Mouse (Mus musculus) forelimb bud, embryonic 11.5 days (tissue): ENCODE measurements around the gene 5430427O19Rik.

ENCODE experiments used
- DNase-seq: peaks from one replicate; pipeline ENCODE4 v3.0.0-alpha.2; 2012; ENCODE audit warnings: low read depth, low spot score

Gene 5430427O19Rik

DNA sequence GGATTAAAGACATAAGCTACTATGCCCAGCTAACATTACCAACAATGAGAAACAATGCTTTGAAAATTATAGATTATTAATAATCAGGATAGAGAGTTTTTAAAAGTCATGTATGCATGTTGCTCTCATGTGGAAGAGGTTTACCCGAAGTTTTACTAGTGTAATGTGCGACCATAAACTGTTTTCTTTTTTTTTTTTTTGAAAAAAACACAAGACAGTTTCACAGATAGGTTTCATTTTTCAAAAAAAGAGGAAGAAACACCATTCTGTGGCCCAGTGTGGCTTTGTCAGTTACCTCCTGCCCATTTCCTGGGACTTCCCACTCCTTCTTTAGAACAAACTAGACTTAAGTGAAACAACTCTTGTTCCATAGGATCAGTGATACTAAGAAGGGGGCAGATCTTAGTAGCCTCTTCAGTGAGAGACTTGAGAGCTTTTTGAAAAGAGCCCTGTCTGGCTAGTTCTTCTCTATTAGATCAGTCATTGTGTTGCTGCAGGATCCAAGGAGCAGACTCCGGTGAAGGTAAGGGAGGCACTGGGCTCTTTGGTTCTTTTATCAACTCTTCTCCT is at the start of gene 5430427O19Rik:
TSS of gene 5430427O19Rik (plus strand) at position 441 of the 570 bp plus-strand sequence.
- no peak for DNase-seq

DNA sequence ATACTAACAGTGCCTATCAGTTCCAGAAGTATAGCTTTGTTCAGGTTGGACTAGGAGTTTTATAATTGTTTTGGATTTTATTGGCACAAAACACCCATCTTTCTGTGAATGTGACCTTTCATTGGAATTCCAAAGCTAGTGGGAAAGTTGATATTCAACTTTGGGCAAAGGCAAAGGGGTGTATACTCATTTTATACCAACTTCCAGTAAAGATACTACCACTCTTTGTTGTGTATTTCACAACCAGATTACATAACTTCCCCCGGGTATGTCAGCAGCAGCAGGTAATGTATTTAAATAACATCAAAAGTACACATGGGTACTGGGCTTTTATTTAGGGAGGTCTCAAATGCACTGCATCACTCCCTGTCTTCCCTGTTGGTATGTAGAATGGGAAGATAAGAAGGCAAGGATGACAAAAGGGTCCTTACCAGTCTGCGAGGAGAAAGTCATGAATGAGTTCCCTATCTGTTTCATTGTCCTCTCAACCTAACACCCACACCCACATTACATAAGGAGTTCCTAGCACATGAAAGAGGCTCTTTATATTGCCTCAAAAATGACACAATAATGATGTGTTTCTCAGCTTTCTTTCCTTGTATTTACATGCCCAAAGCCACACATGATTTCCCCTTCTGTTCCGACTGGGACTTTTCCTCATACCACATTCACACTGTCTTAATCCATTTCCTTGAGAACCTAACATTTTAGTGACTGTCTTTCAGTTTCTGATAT is 42.3 kb upstream of the 5430427O19Rik start:
- DNase-seq: no peak

DNA sequence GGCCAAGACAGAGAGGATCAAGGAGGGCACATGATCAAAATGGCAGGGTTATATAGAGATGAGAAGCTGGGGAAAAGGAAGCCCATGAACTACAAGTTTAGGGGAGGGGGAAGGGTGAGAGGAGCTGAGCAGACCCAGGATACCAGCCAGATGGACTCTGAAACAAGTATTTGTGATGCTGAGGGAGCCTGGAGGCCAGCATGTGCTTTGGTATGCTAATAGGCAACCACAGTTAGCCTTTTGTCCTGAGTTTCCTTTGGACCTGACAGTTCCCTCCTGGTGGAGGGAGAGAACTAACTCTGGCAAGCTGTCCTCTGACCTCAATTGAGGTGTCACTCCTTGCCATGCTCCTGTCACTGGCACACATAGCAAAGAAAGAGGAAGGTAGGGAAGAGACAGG is 41.2 kb upstream of the 5430427O19Rik start:
- no peak for DNase-seq

DNA sequence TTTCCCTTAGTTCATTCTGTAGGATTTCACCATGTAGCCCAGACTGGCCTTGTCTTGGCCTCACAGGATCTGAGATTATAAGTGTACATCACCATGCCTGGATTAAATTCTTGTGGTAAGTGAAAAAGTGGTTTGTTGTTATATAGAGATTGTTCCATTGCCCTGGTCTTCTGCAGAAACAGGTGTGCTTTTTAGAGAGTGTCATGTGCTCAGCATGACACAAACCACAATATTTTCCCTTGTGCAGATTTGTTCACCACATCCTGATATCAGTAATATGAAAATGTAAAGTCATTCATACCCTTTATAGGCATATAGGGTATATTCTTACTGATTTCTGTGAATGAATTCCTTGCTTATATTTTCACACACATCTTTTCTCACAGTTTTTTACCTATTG is 31.0 kb upstream of the 5430427O19Rik start:
- DNase-seq: no peak

DNA sequence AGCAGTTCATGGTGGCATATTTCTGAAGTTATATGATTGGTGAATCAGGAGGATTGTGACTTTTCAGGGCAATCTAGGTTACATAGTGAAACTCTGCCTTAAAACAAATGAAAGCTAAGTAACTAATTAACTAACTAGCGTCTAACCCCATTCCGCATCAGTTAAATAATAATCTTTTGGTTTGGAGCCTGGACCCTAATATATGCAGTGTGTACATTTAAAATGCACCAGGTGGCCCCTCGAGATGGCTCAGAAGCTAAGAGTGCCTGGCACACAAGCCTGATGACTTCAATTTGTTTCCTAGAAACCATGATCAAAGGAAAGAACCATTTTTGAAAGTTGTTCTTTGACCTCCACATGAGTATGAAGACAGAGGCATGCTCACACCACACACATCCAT is 14.2 kb upstream of the 5430427O19Rik start:
- no peak for DNase-seq

DNA sequence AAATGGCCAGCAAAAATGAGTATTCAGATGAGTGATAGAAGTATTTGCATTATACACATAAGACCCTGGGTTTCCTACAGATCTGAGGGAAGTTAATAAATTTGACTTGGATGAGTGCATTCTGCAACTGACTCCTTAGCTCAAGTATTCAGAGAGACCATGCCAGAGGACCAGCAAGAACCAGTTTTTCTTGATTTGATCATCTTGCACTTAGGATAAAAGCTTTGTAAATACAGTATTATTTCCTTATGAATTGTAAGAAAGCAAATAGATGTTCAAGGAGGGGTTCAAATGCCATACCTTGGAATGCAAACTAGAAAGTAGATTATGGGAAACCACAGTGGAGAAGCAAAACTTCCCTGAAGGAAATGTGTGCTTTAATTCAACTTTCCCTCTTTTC is 13.0 kb upstream of the 5430427O19Rik start:
- no peak for DNase-seq

DNA sequence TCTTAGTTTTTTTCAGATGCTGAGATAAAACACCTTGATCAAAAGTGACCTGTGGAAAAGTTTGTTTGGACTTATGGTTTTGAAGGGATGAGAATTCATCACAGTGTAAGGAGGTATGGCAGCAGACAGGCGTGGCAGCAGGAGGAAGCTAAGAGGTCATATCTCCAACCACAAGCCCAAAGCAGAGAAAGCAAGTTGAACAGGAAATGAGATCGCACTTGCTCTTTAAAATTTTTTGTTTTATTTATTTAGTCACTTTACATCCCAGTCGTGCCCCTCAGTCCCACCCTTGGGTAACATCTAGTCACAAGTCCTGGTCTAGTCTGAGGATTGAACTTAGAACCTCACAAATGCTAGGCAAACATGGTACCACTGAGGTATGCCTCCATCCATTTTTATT is 2.1 kb upstream of the 5430427O19Rik start:
- no peak for DNase-seq

DNA sequence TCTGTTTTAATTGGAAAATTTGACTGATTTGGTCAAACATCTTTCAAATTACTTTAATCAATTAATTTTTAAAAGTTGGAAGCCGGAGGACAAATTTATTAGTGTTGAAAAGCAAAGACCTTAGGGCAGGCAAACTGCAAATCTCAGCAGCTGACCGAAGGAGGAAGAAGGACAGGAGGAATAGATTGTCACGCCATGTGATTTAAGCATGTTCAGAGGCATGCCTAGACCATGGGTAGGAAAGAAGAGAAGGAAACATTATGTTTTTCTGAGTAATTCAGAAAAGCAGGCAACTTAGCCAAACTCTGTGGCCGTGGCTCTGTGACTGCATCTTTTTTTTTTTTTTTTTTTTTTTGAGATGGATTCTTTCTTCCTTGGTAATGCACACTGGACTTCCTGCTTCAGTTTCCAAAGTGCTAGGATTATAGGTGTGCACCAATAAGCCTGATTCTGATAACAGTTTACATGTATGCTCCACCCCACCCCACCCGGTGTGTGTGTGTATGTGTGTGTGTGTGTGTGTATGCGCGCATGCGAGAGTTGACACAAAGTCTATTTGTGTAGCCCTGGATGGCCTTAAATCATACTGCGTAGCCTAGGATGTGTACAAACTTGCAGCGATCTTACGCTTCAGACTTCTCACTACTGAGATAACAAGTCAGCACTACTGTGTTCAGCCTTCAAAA is 1.4 kb downstream of the 5430427O19Rik start:
- DNase-seq: no peak

DNA sequence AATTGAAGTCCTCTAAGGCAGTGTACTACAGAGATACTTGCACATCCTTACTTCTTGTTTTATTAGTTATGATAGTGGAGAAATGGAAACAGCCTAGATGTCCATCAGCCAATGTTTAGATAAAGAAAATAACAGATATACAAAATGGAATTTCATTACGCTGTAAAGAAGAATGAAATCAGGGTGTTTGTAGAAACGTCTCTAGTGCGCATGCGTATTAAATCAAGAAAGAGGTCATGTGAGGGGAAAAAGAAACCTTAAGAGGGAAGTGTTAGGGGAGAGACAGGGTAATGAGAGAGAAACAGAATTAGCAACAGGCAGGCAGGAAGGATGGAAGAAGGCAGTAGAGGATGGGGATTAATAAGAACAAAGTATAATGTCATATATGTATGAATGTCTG is 4.2 kb downstream of the 5430427O19Rik start:
- DNase-seq: no peak

DNA sequence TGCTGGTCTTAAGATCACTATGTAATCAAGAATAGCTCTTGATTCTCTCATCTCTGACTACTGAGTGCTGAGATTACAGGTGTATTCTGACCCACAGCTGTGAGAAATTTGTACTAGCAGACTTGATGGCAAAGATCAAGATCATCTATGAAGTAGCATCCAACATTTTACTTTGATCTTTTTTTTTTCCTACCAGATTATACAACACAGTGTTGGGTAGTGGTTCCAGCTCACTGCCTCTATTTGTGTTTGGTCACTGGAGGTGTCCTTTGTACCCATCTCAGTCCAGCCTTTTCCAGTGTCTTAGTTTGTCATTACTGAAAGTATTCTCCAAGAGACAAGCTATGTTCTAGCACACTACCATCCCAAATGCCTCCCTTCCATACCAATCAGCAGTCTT is 5.8 kb downstream of the 5430427O19Rik start:
- DNase-seq: no peak

DNA sequence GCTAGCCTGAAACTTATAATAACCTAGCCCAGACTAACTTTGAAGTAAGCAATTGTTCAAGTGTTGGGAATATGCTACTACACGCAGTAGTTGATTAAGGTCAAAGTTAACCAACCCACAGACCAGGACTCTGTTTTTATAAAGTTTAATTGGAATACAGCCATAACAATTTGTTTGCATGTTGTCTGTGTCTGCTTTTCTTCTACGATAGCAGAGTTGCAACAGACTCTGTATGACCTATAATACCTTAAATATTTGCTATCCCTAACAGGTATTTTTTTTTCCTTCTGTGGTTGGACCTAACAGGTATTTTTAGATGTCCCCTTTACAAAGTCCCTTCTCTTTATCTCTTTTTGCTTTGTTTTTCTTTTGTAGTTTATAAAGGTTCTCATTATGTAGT is 7.6 kb downstream of the 5430427O19Rik start:
- no peak for DNase-seq

DNA sequence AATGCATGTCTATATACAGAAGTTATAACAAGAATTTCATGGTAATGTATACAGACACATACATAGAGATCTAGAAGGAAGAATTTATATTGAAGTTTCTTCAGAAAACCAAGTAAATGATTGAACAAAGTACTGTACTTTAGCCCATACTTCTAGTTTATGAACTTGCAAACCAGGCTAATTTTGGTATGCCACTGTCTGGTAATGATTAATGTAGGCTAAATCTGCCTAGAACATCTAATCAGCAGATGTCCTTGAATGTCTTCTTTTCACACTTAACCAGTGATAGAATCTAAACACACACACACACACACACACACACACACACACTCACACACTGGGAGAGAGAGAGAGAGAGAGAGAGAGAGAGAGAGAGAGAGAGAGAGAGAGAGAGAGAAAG is 8.1 kb downstream of the 5430427O19Rik start:
- no peak for DNase-seq

DNA sequence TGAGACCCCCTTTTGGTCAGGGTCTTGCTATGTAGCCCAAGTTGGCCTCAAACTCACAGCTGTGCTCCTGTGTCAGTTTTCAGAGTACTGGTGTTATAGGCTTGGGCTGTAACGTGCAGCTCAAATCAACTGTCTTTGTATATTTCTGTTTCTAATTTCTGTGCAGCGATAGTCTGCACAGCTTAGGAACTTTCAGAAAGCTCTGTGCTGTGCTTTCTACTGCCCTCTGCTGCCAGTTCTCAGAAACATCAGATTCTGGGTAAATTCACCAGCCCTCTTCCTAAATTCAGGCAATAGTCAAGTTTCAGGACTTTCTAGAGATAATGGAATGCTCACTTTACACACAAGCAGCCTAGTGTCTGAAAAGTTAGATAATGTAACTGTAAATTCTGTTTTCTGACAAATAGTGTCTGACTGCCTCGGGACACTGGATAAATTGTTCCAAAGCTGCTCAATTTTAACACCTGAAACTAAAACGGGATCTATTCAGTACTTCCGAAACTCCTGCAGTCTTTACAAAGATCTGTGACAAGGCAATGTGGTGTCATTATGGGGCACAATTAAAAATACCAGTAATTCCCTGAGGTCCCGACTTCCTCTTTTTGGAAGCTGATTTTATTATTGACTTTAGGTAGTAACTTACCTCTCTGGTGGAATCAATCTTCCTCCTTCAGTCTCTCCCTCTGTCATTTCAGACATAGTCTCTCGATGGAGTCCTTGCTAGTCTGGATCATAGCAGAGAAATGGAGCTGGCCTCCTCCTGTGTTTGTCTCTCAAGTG is 9.2 kb downstream of the 5430427O19Rik start:
- DNase-seq: peak; percentile 26

DNA sequence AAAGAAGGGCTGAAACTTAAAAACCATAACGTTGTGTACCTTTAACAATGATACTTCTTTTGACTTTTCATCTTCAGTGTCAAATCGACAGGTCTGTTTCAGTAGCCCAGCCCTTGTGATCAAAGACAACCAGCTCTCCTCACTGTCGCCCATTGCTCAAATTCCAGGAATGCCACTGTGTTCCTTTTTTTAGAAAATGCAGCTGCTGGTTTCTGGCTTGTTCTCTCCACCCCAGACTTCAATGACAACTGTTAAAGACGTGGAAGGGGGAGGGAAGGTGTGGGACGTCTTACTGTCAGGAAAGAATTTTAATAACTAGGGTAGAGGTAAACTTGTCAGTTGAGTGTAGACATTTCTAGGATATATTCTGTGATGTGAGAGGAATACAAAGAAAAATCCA is 16.5 kb downstream of the 5430427O19Rik start:
- DNase-seq: peak; percentile 35

DNA sequence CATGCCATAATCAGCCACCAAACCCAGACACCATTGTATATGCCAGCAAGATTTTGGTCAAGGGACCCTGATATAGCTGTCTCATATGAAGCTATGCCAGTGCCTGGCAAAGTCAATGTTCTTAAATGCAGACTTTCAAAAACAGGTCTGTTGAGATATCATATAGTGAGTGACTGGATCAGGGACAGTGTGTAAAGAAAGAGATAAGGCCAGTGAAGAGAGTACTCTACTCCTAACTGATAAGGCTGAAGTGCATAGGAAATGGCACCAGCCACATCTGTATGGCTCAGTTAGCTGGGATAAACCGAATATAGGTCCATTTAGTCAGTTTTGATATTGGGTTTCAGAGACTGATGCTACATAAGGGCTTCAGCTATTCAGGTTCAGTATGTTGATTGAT is 31.0 kb downstream of the 5430427O19Rik start:
- DNase-seq: no peak

DNA sequence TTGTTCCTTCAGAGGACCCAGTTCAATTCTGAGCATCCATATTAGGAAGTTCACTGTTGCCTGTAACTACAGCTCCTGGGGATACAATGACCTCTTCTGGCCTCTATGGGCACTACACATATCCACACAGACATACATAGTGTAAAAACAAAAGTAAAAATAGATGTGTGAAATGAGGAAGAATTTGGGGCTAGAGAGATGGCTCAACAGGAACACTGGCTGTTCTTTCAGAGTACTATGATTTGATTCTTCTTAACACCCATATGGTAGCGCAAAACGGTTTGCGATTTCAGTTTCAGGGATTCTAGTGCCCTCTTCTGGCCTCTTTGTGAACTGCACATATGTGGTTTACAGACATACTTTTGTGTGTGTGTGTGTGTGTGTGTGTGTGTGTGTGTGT is 48.9 kb downstream of the 5430427O19Rik start:
- DNase-seq: peak; percentile 28

DNA sequence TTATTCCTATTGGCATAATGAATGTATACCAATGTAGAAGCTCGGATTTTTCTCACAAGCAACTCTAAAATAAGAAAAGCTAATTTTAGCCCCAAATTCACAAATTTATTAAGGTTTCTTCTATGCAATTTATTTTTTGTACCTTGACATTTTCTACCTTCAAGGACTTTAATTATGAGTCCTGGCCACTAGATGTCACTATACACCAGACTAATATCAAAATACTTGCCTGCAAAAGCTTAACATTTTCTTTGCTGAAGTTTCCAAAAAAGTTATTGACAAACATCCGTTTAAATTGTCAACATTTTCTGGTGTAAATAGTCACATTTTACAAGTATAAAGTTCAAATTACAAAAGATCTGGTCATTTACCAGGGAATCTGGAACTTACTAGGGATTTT is 62.8 kb downstream of the 5430427O19Rik start:
- DNase-seq: peak; percentile 29
